Mouse (Mus musculus) kidney, embryonic 16.5 days (tissue): ENCODE results near the gene Rela. TPM values are rescaled to one million over a fixed set of nuclear protein-coding genes. Genes with fewer than 3 reads are reported as not detected.
A peak's percentile ranks its signal among the peaks of the same experiment; 100 is the strongest.

Experiments
- ATAC-seq: fragments of 200-750 bp; cut with Nextera tagmentation; 2 replicates; pipeline ENCODE4 v1.8.0; 2017; ENCODE audit warnings: moderate TSS enrichment; ENCODE audit not compliant: low FRiP score, low TSS enrichment
- H3K27ac ChIP-seq: fragments of 300-500 bp; sonication (generic); 2 replicates; pipeline ENCODE4 v1.5.1; 2014; ENCODE audit warnings: low read length
- H3K27me3 ChIP-seq: fragments of 300-500 bp; sonication (generic); 2 replicates; pipeline ENCODE4 v1.6.1; 2014; ENCODE audit warnings: low read length, control low read depth, mixed read lengths; ENCODE audit not compliant: insufficient read depth
- H3K36me3 ChIP-seq: fragments of 300-500 bp; sonication (generic); 2 replicates; pipeline ENCODE4 v1.6.1; 2014; ENCODE audit warnings: low read length, control low read depth, mixed read lengths; ENCODE audit not compliant: insufficient read depth
- H3K4me1 ChIP-seq: fragments of 300-500 bp; sonication (generic); 2 replicates; pipeline ENCODE4 v1.6.1; 2014; ENCODE audit warnings: low read length, control low read depth, mixed read lengths; ENCODE audit not compliant: insufficient read depth
- H3K4me2 ChIP-seq: fragments of 300-500 bp; sonication (generic); replicated peaks from 2 replicates; pipeline ENCODE4 v1.6.1; 2014; ENCODE audit warnings: low read depth, low read length
- H3K4me3 ChIP-seq: fragments of 300-500 bp; sonication (generic); 2 replicates; pipeline ENCODE4 v1.5.1; 2014; ENCODE audit warnings: mild to moderate bottlenecking, low read length
- H3K9ac ChIP-seq: fragments of 300-500 bp; sonication (generic); replicated peaks from 2 replicates; pipeline ENCODE4 v1.6.1; 2014; ENCODE audit warnings: low read length
- H3K9me3 ChIP-seq: fragments of 300-500 bp; sonication (generic); 2 replicates; pipeline ENCODE4 v1.6.1; 2016; ENCODE audit warnings: low read length, control low read depth
- WGBS: fragments of 180-500 bp; shearing (Covaris S2); extraction: QIAGEN DNeasy Blood & Tissue Kit; methylation state at CpG from one replicate; pipeline ENCODE4 v1.1.7; 2014; 5-methylcytosine and 5-hydroxymethylcytosine counted together
- polyA plus RNA-seq: library from polyadenylated mRNA; unstranded; fragments of >200 nt; fragmentation: Nextera tagmentation; extraction: Ambion mirVana; gene quantifications from 2 replicates; pipeline ENCODE4 v1.2.1, GENCODE M21; 2015

Gene Rela
- polyA plus RNA-seq, 1 experiment from 2014 or later, result 56.9 TPM

- WGBS, result 82% methylated on average over 9 of the region's 9 CpGs
- Histone ChIP-seq H3K4me1 (peaks cover 7% of the 10 kb centered on the region), H3K4me3 (no peak overlapping the region), H3K9ac (no peak overlapping the region), H3K36me3 (no peaks in the 10 kb centered on the region), H3K4me2 (no peak overlapping the region), H3K9me3 (no peaks in the 10 kb centered on the region), H3K27me3 (no peaks in the 10 kb centered on the region), H3K27ac (no peak overlapping the region)
- no peak for ATAC-seq
Observed at GRCm38 (mm10) chr19:5632120-5632519, 5.2 kb upstream of the Rela start.

GRCm38 (mm10) chr19:5636036-5636570 is 1.2 kb upstream of the Rela start:
- Histone ChIP-seq H3K4me3 (no peak overlapping the region), H3K36me3 (peaks cover 16% of the 10 kb centered on the region), H3K9ac (0 out of 2 replicates have a peak overlapping the region, but pooled peaks have one; percentile 89), H3K27ac (no peak overlapping the region), H3K27me3 (no peaks in the 10 kb centered on the region), H3K4me2 (no peak overlapping the region), H3K4me1 (peaks cover 17% of the 10 kb centered on the region), H3K9me3 (no peaks in the 10 kb centered on the region)
- ATAC-seq, result no peak
- WGBS, result 76% methylated on average over 7 of the region's 7 CpGs

- Histone ChIP-seq H3K27me3 (no peaks in the 10 kb centered on the region), H3K4me1 (peaks cover 17% of the 10 kb centered on the region), H3K27ac (peak overlapping the region; percentile 93), H3K4me2 (peak overlapping the region; percentile 90), H3K4me3 (peak overlapping the region; percentile 64), H3K9ac (peak overlapping the region; percentile 89), H3K9me3 (no peaks in the 10 kb centered on the region), H3K36me3 (peaks cover 21% of the 10 kb centered on the region)
- 38% methylated on average over 12 of the region's 12 CpGs for WGBS
- ATAC-seq, result no peak; the same call in 1 of the 2 replicates
Observed at GRCm38 (mm10) chr19:5636571-5637041, 677 bp upstream of the Rela start.

GRCm38 (mm10) chr19:5638416-5639005 is 1.2 kb downstream of the Rela start:
- H3K27ac ChIP-seq, result no peak overlapping the region
- no peak for ATAC-seq
- H3K9me3 ChIP-seq, result no peaks in the 10 kb centered on the region
- H3K4me2 ChIP-seq, result peak overlapping the region; percentile 90
- 92% methylated on average over 18 of the region's 18 CpGs for WGBS
- no peaks in the 10 kb centered on the region for H3K27me3 ChIP-seq
- H3K9ac ChIP-seq, result peak overlapping the region; percentile 89
- peak overlapping the region; percentile 64 for H3K4me3 ChIP-seq
- peaks cover 38% of the 10 kb centered on the region for H3K36me3 ChIP-seq
- peaks cover 17% of the 10 kb centered on the region for H3K4me1 ChIP-seq

DNA sequence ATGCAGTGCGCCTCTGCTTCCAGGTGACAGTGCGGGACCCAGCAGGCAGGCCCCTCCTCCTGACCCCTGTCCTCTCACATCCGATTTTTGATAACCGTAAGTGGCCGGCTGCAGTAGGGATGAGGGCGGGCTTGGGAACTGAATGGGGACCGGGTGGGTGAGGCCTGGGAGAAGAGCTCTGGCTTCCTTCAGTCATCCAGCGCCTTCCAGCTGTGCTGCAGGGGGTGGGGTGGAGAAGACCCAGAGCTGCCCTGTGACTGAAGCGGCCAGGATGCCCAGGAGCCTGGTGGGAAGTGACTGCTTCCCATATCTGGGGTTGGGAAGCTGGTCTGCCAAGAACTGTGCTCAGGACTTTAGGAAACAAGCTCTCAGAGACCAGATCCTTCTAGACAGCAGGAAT is 3.1 kb downstream of the Rela start:
- Histone ChIP-seq H3K36me3 (peaks cover 51% of the 10 kb centered on the region), H3K4me1 (peaks cover 17% of the 10 kb centered on the region), H3K4me2 (no peak overlapping the region), H3K9ac (peak overlapping the region; percentile 36), H3K9me3 (no peaks in the 10 kb centered on the region), H3K27ac (no peak overlapping the region), H3K27me3 (no peaks in the 10 kb centered on the region), H3K4me3 (no peak overlapping the region)
- 58% methylated on average over 9 of the region's 9 CpGs for WGBS
- no peak for ATAC-seq

GRCm38 (mm10) chr19:5641021-5641420 is 3.7 kb downstream of the Rela start:
- WGBS, result 94% methylated on average over 17 of the region's 17 CpGs
- Histone ChIP-seq H3K9ac (no peak overlapping the region), H3K4me3 (no peak overlapping the region), H3K27me3 (no peaks in the 10 kb centered on the region), H3K9me3 (no peaks in the 10 kb centered on the region), H3K36me3 (peaks cover 58% of the 10 kb centered on the region), H3K4me1 (peaks cover 17% of the 10 kb centered on the region), H3K4me2 (no peak overlapping the region), H3K27ac (no peak overlapping the region)
- ATAC-seq, result no peak

DNA sequence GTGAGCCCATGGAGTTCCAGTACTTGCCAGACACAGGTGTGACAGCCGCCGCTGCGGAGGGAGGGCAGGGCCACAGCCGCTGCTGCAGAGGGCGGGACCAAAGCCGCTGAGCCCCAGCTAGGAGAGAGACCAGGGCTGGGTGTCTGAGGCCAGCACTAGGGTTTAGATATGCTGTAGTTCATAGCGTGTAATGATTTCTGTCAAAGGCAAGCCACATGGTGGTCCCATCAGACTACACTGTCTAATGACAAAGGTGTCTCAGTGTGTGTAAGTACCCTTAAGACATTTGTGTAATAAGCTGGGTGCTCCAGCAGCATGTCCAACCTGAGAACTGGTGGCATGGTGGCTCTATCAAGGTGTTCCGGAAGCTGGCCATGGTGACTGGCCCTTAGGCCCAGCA is 4.4 kb downstream of the Rela start:
- no peaks in the 10 kb centered on the region for H3K9me3 ChIP-seq
- peaks cover 64% of the 10 kb centered on the region for H3K36me3 ChIP-seq
- no peak for ATAC-seq
- H3K4me3 ChIP-seq, result no peak overlapping the region
- no peak overlapping the region for H3K27ac ChIP-seq
- peaks cover 14% of the 10 kb centered on the region for H3K4me1 ChIP-seq
- H3K27me3 ChIP-seq, result no peaks in the 10 kb centered on the region
- 88% methylated on average over 8 of the region's 8 CpGs for WGBS
- no peak overlapping the region for H3K9ac ChIP-seq
- no peak overlapping the region for H3K4me2 ChIP-seq

DNA sequence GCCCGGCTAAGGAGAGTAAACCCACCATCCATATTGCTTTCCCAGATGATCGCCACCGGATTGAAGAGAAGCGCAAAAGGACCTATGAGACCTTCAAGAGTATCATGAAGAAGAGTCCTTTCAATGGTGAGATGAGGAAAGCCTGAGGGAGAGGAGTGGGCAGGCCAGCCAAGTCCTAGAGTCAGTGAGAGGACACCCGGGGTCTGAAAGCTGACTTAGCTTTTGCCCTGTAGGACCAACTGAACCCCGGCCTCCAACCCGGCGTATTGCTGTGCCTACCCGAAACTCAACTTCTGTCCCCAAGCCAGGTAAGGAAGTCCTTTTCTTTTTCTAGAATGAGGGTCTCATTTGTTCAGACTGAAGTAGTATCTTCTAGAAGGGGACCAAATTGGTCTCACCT is 8.0 kb downstream of the Rela start:
- Histone ChIP-seq H3K27me3 (no peaks in the 10 kb centered on the region), H3K27ac (no peak overlapping the region), H3K9me3 (no peaks in the 10 kb centered on the region), H3K4me2 (no peak overlapping the region), H3K36me3 (peaks cover 69% of the 10 kb centered on the region), H3K9ac (no peak overlapping the region), H3K4me3 (no peak overlapping the region), H3K4me1 (peaks cover 18% of the 10 kb centered on the region)
- no peak for ATAC-seq
- WGBS, result 94% methylated on average over 9 of the region's 9 CpGs

DNA sequence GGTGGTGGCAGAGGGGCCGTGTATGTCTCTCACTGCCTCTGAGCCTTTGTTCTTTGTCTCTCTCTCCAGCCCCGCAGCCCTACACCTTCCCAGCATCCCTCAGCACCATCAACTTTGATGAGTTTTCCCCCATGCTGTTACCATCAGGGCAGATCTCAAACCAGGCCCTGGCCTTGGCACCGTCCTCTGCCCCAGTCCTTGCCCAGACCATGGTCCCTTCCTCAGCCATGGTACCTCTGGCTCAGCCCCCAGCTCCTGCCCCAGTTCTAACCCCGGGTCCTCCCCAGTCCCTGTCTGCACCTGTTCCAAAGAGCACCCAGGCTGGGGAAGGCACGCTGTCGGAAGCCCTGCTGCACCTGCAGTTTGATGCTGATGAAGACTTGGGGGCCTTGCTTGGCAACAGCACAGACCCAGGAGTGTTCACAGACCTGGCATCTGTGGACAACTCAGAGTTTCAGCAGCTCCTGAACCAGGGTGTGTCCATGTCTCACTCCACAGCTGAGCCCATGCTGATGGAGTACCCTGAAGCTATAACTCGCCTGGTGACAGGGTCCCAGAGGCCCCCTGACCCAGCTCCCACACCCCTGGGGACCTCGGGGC is 9.5 kb downstream of the Rela start:
- Histone ChIP-seq H3K27me3 (no peaks in the 10 kb centered on the region), H3K9ac (no peak overlapping the region), H3K4me2 (no peak overlapping the region), H3K4me1 (peaks cover 16% of the 10 kb centered on the region), H3K4me3 (no peak overlapping the region), H3K36me3 (peaks cover 54% of the 10 kb centered on the region), H3K27ac (no peak overlapping the region), H3K9me3 (no peaks in the 10 kb centered on the region)
- WGBS, result 93% methylated on average over 8 of the region's 8 CpGs
- no peak for ATAC-seq

- WGBS, result 94% methylated on average over 6 of the region's 6 CpGs
- ATAC-seq, result no peak
- H3K9me3 ChIP-seq, result no peaks in the 10 kb centered on the region
- no peaks in the 10 kb centered on the region for H3K27me3 ChIP-seq
- H3K4me1 ChIP-seq, result peaks cover 16% of the 10 kb centered on the region
- H3K36me3 ChIP-seq, result peaks cover 53% of the 10 kb centered on the region
- peak overlapping the region; percentile 29; the same call in 1 of the 2 replicates for H3K9ac ChIP-seq
- H3K4me3 ChIP-seq, result no peak overlapping the region
- no peak overlapping the region for H3K4me2 ChIP-seq
- peak overlapping the region; percentile 93 for H3K27ac ChIP-seq
Observed at GRCm38 (mm10) chr19:5647791-5648190, 10.5 kb downstream of the Rela start.
